Mouse (Mus musculus): ENCODE measurements around the gene Creb3l2.
A peak's percentile ranks its signal among the peaks of the same experiment; 100 is the strongest.

Creb3l2 gene

DNA sequence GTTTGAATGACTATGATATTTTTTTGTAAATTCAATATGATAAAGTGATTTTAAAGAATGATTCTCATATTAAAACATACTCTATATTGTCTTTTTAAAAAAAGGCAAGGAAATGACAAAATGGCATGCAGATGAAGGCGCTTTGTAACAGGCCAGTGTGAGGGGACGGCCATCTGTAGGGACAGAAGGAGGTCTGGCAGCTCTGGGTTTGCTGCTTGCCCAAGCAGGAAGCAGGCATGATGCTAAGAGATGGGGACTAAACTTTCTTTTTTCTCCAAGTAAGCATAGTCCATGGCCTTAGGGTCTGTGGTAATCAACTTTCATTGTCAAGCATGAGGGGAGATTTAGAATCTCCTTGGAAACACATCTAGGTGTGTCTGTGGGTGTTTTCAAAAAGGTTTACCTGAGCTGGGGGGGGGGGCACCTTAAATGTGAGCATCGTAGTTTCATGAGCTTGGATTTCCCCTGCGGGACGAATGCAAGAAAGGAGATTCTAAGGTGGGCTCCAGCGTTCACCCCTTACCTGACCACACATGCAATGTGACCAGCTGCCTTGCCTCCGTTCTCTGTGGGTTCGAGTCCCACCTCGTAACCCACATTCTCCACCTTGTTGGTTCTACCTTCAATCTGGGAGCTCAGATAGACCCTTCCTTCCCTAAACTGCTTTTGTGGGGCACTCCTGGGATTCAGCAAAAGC is 115.9 kb downstream of the Creb3l2 start:
- DNase-seq (ENCODE audit: low read depth, low spot score): no peak

DNA sequence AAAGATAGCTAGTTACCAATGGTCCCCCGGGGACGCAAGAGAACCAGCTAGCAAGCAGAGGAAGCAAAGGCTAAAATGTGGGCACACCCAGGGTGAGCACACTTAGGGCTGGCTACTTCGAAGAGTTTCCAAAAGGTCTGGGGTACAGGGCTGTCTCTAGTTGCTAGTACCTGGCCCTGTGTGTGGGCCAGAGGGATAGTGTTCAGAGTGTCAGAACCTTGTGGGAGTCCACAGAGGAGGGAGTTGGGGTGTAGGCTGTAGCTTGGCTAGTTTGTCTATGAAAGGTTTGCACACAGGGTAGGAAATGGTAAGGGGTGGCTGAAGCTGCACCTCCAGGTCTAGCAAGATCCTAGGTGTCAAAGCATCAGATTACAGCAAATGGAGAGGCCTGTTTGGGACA is 116.9 kb downstream of the Creb3l2 start:
- DNase-seq (ENCODE audit: low read depth, low spot score): no peak

DNA sequence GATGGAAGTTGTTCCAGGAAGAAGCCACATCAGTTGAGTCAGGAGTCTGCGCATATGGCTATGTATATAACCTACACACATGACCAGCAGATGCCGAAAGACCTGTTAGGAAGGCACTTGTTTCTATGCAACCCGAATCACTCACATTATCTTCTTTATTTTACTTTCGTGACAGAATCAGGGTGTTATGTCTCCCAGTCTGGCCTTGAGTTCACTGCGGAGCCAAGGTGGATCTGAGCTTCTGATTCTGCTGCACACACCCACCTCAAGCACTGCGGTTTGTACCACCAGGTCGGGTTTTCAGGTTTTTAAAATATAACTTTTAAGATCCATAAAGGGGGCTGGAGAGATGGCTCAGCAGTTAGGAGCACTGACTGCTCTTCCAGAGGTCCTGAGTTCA is 119.3 kb downstream of the Creb3l2 start:
- no peak for DNase-seq (ENCODE audit: low read depth, low spot score)

DNA sequence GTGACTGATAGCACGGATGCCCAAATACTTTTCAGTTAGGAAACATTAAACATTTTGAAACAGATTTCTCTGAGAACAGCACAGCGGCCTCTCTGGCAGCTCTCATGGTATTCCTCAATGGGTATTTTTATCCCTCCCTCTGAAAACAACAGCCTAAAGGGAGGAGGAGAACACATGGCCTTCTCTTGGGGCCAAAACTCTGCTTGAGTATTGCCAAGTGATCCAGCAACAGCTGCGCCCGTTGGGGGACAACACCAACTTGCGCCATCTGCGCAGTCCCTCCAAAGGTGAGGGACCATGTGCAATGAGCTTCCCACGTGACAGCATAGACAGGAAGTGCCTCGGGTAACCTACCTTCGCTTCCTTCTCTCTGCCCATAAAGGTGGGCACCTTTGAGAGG is 119.9 kb downstream of the Creb3l2 start:
- DNase-seq (ENCODE audit: low read depth, low spot score): peak; percentile 79

DNA sequence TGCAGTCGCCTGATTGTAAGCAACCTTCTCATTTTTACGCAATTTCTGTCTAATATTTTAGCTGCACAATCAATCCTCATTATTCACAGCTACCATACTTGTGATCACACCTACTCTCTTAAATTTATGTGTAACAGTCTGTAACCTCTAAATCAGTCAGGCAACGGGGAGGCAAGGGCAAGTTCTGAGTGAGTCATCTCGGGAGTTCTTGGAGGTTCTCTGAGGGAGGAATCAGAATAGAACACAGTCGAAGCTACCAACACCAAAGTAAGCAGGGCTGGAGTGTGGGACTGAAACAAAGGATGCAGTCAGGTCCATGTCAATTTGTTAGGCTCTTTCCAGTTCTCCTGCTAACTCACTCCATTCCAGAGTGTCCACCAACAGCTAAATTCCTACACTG is 124.0 kb downstream of the Creb3l2 start:
- no peak for DNase-seq (ENCODE audit: low read depth, low spot score)

DNA sequence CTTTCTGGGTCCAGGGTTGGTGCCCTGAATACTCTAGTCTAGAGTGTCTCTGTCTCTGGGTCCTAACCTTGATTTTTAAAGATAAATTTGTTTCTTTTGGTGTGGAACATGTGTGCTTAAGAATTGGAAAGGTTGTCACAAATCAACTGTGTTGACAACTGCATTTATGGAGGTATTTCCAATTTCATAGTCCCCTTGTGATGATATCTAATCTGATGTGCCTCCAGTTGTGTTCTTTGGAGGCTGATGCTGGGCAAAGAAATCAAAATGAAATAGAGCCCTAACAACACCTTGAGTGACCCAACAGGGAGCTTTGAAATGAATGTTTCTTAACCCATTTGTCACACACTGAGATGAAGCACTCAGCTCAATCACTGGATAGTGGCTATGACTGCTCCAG is 126.5 kb downstream of the Creb3l2 start:
- no peak for DNase-seq (ENCODE audit: low read depth, low spot score)

DNA sequence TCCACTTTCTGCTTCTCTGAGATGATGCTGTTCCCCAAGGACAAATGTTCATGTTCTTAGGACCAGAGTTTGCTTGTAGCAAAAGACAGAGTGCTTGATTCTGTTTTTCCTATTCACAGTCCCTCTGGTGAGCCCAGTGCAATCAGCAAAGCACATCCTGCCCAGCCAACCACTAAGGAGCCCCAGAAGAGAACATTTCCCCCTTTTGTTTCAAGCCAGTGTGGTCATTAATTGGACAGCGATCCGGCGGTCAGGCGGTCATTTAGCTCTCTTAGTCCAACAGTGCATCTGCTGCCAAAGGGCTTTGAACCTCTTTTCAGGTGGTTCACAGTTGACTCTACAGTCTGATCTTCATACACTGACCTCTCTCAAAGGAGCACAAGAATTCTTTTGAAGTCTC is 131.3 kb downstream of the Creb3l2 start:
- no peak for DNase-seq (ENCODE audit: low read depth, low spot score)

DNA sequence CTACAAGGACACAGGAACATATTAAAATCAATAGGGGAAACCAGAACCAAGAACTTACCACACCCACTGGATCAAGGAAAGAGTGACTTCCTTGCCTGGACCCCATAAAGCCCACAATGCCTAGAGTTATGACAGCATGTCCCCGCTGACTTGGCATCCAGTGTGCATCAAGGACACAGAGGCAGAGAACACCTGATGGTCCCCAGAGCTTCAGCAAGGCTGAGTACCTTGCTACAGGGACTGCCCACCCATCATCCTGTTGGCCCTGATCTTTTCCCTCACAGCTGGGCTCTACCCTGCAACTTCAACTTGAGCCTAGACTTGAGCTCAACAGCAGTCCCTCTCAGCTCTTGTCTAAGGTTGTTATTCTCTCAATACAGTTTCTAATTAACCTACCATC is 135.3 kb downstream of the Creb3l2 start:
- no peak for DNase-seq (ENCODE audit: low read depth, low spot score)

DNA sequence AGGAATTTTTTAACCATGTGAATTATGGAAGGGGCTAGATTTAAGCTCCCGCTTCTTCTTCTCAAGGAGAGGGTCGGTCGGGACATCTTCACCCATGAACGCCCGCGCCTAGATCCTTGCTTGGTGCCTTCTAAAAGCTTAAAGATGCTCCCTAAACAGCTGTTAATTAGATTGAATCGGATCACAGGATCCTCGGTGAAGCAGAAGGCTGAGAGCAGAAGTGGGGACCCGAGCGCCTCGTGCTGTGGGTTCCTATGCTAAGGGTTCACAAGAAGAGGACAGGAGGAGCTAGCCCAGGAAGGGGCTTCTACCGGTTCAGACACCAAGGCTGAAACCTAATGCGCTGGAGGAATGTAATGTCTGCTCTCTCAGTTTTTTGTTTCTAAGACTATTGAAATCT is 141.5 kb downstream of the Creb3l2 start:
- DNase-seq (ENCODE audit: low read depth, low spot score): no peak

DNA sequence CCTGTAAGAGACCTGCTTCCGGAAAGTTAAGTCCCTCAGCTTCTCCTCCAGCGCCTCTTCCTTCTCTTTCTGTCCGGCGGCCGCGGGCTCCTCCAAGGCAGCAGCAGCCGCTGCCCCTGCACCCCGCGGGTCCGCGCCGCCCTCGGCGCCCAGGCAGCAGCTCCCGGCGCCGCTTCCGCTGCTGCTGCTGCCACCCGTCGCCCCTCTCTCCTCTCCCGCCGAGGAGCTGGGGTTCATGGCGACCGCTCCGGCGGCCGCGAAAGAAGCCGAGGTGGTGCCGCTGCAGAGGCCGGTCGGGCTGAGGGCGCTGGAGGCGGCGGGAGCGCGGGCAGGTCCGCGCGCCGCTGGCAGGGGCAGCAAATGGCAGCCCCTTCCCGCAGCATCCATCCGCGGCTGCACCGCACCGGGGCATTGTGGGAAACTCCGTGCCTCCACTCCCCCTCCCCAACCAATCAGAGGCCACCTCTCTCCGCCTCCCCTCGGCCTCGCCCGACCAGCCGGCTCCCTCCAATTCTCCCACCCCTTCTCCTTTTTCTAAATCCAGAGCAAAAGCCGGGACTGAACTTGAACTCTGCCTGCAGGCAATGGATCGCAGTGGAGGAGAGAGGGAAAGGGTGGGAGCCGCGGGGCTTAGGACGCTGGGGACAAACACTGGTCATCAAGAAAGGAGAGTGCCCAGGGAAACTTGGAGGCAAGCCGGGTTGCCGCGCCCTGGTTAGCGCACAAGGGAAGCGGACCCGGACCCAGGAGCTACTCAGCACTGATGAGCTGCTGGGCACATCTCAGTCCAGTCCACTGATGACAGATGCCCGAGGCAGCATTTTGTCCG is 142.2 kb downstream of the Creb3l2 start, which contains the start of gene Dgki:
Gene Dgki (minus strand): TSS at position 623 of the 829 bp plus-strand sequence.
- DNase-seq (ENCODE audit: low read depth, low spot score): peak; percentile 82

DNA sequence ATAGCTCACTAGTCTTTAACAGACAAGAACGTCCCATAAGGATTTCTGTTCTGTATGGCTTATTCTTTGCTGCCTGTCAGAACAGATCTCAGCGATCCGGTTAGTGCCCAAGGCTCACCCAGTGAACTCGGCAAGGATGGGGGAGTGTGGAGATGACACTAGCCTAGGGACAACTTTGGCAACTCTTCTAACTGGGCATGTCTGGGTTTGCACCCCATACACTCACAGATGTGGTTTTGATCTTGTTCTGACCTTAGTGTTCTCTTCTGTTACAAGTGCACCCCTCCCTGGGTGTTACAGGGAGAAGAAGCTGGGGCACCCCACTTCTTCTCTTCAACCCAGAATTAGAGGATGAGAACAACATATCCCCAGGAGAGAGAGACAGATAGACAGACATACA is 143.0 kb downstream of the Creb3l2 start:
- DNase-seq (ENCODE audit: low read depth, low spot score): no peak

DNA sequence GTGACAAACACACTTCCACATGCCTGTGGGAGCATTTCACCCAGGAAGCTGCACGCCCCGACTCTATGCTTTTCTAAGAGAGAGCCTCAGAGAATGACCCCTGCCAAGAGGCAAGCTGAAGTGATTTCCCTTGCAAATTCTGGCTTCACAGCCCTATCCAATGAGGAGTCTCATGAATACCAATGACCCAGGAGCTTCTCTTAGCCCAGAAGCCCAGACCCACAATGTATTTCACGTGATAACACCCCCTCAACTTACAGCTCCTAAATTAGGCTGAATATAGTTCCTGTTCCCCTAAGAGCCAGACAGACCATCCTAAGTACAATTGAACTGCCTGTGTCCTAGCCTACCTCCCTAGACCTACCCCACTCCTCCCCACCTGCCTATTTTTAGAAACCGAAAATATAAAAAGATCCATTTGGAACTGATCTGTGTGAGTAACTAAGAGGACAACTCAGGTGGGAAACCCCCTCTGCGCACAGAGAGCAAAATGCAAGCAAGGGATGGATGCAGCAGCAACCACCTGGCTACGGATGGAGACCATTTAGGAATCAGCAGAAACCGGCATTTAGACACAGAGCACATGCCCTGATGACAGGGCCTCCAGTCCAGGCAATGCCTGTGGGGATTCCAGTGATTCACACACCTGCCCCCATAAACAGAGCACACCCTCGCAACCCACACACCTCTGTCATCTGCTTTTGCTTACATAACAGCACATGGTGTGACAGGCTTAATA is 144.0 kb downstream of the Creb3l2 start:
- DNase-seq (ENCODE audit: low read depth, low spot score): peak; percentile 64

DNA sequence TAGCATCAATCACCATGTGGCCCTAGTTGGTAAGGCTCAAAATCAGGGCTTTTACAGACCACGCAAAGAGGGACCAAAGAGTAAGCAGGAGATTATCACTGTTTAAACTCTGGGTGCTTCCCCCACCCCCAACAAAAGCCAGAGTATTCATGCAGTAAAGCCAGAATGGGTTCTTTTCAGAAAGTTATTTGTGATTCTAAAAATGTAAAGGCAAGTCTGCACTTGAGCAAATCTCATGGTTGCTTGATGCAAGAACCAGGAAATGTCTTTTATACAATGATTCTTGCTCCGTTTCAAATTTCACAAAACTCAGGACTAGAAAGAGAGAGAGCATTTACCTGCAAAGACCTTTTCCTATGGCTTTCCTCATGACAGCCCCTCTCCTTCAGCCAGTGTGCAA is 149.9 kb downstream of the Creb3l2 start:
- DNase-seq (ENCODE audit: low read depth, low spot score): no peak

DNA sequence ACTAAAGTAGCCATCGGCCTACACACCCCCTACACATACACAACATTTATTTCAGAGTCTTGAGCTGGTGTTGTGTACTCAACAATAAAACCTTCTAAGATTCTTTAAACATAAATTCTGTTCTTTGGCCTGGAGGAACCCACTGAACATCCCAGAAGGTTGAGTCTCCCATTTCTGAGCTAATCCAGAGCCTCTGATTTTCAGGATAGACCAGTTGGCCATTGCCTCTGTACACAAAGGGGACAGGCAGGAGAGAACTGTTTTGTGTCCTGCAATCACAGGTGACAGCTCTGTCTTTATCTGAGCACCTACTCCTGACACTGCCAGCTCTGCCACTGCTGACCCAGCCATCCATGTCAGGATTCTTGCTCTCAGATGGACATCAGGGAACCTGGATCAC is 150.8 kb downstream of the Creb3l2 start:
- no peak for DNase-seq (ENCODE audit: low read depth, low spot score)

DNA sequence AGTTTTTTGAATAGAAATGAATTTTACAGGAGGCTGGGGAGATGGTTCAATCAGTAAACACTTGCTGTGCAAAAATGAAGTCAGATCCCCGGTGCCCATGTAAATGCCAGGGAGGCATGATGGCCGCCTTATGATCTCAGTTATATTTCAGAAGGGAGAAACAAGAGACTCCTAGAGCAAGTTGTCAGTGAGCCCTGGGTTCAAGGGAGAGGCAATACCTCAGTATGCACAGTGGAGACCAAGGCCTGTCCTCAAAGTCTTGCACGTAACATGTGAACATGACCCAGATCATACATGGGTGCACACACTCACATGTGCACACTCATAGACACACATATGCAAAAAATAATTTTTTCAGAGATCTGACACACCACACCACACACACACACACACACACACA is 151.3 kb downstream of the Creb3l2 start:
- no peak for DNase-seq (ENCODE audit: low read depth, low spot score)

DNA sequence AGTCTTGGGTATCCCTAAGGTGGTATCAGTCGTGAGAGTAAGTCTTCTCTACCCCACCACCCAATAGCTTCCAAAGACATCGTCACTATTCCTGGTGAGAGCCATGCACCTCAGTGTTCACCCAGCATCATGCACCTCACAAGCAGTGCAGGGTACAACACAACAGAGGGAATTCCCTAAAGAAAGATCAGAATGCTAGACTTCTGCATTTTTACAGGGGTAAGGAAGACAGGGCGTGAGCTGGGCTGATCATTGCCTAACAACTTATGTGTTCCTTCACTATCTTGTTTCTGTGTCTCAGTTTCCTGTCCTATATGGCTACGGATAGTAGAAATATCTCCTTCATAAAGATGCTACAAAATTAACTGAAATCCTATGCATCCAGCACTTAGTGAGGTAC is 155.8 kb downstream of the Creb3l2 start:
- no peak for DNase-seq (ENCODE audit: low read depth, low spot score)

DNA sequence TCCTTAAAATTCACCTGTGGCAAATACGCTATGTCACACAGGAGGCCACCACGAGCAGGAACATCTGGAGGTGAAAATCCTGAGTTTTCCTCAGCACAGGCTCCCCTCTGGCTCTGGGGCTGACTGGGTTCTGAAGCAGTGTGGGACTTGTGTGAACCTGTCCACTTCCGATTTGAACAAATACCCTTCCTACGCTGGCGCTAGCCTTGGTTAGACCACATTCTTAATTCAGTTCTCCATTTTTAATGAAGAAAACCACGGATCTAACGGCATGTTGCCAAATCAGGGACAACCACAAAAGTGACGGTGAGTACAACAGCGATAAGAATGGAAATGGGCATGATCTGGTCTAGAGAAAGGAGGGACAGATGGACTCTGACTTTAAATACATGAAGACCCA is 157.1 kb downstream of the Creb3l2 start:
- DNase-seq (ENCODE audit: low read depth, low spot score): no peak

DNA sequence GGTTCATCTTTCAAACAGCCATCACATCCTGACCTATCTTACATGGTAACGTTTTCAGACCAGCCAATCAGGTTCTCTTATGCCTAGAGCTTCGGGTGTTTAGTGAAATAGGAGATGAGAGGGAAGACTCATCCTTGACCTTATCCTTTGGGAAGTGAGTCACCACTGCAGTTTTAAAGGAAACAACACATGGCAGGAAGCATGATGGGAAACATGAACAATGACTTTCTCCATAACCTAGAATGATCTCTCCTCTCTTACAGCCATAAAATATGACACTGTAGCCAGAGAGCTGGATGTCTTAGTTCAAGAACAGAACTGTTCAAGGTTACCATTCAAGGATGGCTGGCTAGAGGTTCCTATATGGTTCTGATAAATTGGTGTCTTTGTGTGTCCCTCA is 158.6 kb downstream of the Creb3l2 start:
- no peak for DNase-seq (ENCODE audit: low read depth, low spot score)

DNA sequence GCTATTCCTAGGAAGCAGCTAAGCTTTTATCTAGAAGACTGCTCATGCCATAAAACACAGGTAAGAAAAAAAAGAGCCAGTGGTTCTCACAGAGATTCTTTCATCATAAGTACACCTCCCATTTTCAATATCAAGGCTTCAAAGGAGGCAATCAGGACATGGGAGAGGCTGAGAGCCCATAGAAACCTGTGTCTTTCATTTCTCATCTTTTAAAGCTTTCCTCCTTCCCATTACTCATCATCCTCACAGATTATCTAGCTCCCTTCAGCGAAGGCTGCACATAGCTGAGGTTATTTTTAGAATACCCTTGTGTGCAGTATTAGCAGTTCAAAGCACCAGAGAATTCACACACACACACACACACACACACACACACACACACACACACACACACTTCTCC is 159.3 kb downstream of the Creb3l2 start:
- no peak for DNase-seq (ENCODE audit: low read depth, low spot score)

Measured in telencephalon, adult 2 months (tissue).